Mouse (Mus musculus) midbrain, embryonic 13.5 days (tissue): Measurements from ENCODE around the gene Snrk. TPM values are rescaled to one million over a fixed set of nuclear protein-coding genes. Genes with fewer than 3 reads are reported as not detected.
A peak's percentile ranks its signal among the peaks of the same experiment; 100 is the strongest.

Experiments
- ATAC-seq: fragments of 200-750 bp; cut with Nextera tagmentation; 2 replicates; pipeline ENCODE4 v1.8.0; 2017; ENCODE audit warnings: mild to moderate bottlenecking, moderate TSS enrichment, moderate library complexity
- H3K27ac ChIP-seq: fragments of 300-500 bp; sonication (generic); 2 replicates; pipeline ENCODE4 v1.5.1; 2015; ENCODE audit warnings: inconsistent platforms, mild to moderate bottlenecking, moderate library complexity
- H3K27me3 ChIP-seq: fragments of 300-500 bp; sonication (generic); 2 replicates; pipeline ENCODE4 v1.6.1; 2015; ENCODE audit warnings: mild to moderate bottlenecking, inconsistent platforms
- H3K36me3 ChIP-seq: fragments of 300-500 bp; sonication (generic); 2 replicates; pipeline ENCODE4 v1.6.1; 2015; ENCODE audit warnings: mild to moderate bottlenecking, inconsistent platforms
- H3K4me1 ChIP-seq: fragments of 300-500 bp; sonication (generic); replicated peaks from 2 replicates; pipeline ENCODE4 v1.6.1; 2015; ENCODE audit warnings: inconsistent platforms
- H3K4me2 ChIP-seq: fragments of 300-500 bp; sonication (generic); replicated peaks from 2 replicates; pipeline ENCODE4 v1.6.1; 2015; ENCODE audit warnings: moderate library complexity, mild to moderate bottlenecking, inconsistent platforms
- H3K4me3 ChIP-seq: fragments of 300-500 bp; sonication (generic); replicated peaks from 2 replicates; pipeline ENCODE4 v1.5.1; 2015; ENCODE audit warnings: mild to moderate bottlenecking, inconsistent platforms
- H3K9ac ChIP-seq: fragments of 300-500 bp; sonication (generic); replicated peaks from 2 replicates; pipeline ENCODE4 v1.6.1; 2015; ENCODE audit warnings: mild to moderate bottlenecking, inconsistent platforms
- H3K9me3 ChIP-seq: fragments of 300-500 bp; sonication (generic); 2 replicates; pipeline ENCODE4 v1.6.1; 2016; ENCODE audit warnings: mild to moderate bottlenecking, inconsistent platforms
- WGBS: fragments of 180-500 bp; shearing (Covaris S2); methylation state at CpG from one replicate; pipeline ENCODE4 v1.1.7; 2015; 5-methylcytosine and 5-hydroxymethylcytosine counted together
- polyA plus RNA-seq: library from polyadenylated mRNA; unstranded; fragments of >200 nt; fragmentation: Nextera tagmentation; extraction: Ambion mirVana; gene quantifications from 2 replicates; pipeline ENCODE4 v1.2.1, GENCODE M21; 2015

Gene Snrk
- polyA plus RNA-seq, 1 experiment from 2014 or later: 62.4 TPM

DNA sequence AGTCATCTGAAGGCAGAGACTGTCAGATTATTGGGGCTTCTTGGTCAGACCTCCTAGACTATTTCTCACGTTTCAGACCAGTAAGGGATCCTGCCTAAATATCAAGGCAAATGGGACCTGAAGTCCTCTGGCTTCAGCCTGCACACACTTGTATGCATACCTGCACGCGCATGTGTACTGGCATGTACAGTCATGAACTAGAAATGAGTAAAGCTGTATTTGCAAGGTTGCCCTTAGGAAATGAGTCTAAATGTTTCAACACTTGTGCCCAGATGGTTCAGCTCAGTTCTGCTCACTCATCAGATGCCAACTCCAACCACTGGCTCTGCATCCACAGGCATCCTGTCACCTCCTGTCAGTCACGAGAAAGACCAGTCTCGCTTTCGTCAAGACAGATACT is 6.6 kb upstream of the Snrk start:
- Histone ChIP-seq H3K9ac (no peak overlapping the region), H3K4me1 (peaks cover 4% of the 10 kb centered on the region; the same call in 1 of the 2 replicates), H3K27ac (no peak overlapping the region), H3K27me3 (no peaks in the 10 kb centered on the region), H3K36me3 (no peaks in the 10 kb centered on the region), H3K4me3 (no peak overlapping the region), H3K4me2 (no peak overlapping the region), H3K9me3 (no peaks in the 10 kb centered on the region)
- WGBS: 82% methylated on average over 6 of the region's 6 CpGs
- ATAC-seq: no peak

DNA sequence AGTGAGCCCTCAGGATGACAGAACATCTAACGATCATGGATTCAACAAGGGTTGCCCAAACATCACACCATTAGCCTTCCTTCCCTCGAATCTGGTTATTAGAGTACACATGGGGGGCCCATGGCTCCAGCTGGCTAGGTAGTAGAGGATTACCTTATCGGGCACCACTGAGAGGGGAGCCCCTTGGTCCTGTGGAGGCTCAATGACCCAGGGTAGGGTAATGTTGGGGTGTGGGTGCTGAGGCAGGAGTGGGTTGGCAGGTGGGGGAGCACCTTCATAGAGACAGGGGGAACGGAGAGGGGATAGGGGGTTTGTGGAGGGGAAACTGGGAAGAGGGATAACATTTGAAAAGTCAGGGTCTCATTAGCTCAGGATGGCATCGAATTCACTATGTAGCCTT is 6.1 kb upstream of the Snrk start:
- H3K9ac ChIP-seq: no peak overlapping the region
- ATAC-seq: no peak
- no peaks in the 10 kb centered on the region for H3K36me3 ChIP-seq
- H3K4me2 ChIP-seq: no peak overlapping the region
- no peak overlapping the region for H3K27ac ChIP-seq
- 90% methylated on average over 5 of the region's 5 CpGs for whole genome bisulfite sequencing
- H3K4me1 ChIP-seq: peaks cover 4% of the 10 kb centered on the region; the same call in 1 of the 2 replicates
- H3K4me3 ChIP-seq: no peak overlapping the region
- no peaks in the 10 kb centered on the region for H3K9me3 ChIP-seq
- H3K27me3 ChIP-seq: no peaks in the 10 kb centered on the region

- H3K9ac ChIP-seq: no peak overlapping the region
- no peak overlapping the region for H3K4me2 ChIP-seq
- H3K27me3 ChIP-seq: no peaks in the 10 kb centered on the region
- no peak overlapping the region for H3K4me3 ChIP-seq
- no peak overlapping the region for H3K27ac ChIP-seq
- H3K9me3 ChIP-seq: no peaks in the 10 kb centered on the region
- no peaks in the 10 kb centered on the region for H3K36me3 ChIP-seq
- no peak for ATAC-seq
- peaks cover 23% of the 10 kb centered on the region for H3K4me1 ChIP-seq
- 56% methylated on average over 4 of the region's 4 CpGs for WGBS
Observed at GRCm38 (mm10) chr9:122115552-122115951, 1.5 kb upstream of the Snrk start.

GRCm38 (mm10) chr9:122116359-122116758 is 707 bp upstream of the Snrk start:
- WGBS: 67% methylated on average over 1 of the region's 1 CpGs

DNA sequence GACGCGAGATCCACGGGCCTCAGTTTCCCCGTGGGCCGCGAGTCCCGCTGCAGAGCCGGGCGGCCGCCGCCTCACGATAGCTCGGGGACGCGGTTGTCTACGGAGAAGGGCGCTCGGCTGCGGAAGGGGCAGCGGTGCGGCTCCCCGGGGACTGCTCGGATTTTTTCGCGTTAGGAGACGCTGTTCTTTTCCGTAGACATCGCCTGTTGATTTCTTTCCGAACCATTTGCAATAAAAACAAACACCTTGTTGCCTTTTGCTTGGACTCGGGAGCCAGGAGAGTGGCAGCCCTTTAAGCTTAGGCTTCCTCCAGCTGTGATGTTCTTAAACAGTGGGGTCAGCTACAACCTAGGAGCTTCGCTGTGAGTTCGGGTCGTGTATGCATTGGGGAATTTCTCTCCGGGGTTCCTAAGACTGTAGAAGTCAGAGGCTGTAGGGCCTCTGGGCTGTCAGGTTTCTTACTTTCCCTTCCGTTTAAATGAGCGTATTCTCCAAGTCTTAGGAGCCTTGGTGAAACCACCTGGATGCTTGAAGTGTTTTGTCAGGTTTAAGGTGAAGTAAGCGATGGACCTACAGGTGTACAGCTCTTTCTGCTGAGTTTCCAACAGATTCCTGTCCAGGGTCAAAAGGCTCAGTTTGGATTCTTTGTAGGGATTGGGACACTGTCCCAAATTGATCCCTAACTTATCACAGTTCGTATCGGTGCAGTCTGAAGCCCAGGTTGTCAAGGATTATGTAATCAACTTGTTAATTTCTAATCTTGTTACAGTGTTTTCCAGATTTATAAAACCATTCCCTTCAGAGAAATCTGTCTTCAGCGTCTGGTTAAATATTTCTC is 845 bp downstream of the Snrk start:
- Histone ChIP-seq H3K4me1 (peaks cover 30% of the 10 kb centered on the region), H3K36me3 (no peaks in the 10 kb centered on the region), H3K9ac (peak overlapping the region; percentile 97), H3K9me3 (no peaks in the 10 kb centered on the region), H3K27ac (peak overlapping the region; percentile 94), H3K27me3 (no peaks in the 10 kb centered on the region), H3K4me2 (peak overlapping the region; percentile 75), H3K4me3 (peak overlapping the region; percentile 89)
- WGBS: 5% methylated on average over 40 of the region's 40 CpGs
- no peak for ATAC-seq

More at GRCm38 (mm10) chr9:122116359-122116758, 707 bp upstream of the Snrk start:
- Histone ChIP-seq H3K27ac (no peak overlapping the region), H3K4me1 (peaks cover 25% of the 10 kb centered on the region), H3K9me3 (no peaks in the 10 kb centered on the region), H3K9ac (no peak overlapping the region), H3K4me2 (no peak overlapping the region), H3K27me3 (no peaks in the 10 kb centered on the region), H3K36me3 (no peaks in the 10 kb centered on the region), H3K4me3 (no peak overlapping the region)
- ATAC-seq: no peak

GRCm38 (mm10) chr9:122120089-122120488 is 3.0 kb downstream of the Snrk start:
- Histone ChIP-seq H3K4me3 (no peak overlapping the region), H3K4me2 (no peak overlapping the region), H3K4me1 (peaks cover 30% of the 10 kb centered on the region), H3K27ac (no peak overlapping the region), H3K9ac (no peak overlapping the region), H3K27me3 (no peaks in the 10 kb centered on the region), H3K9me3 (no peaks in the 10 kb centered on the region), H3K36me3 (no peaks in the 10 kb centered on the region)
- 37% methylated on average over 3 of the region's 3 CpGs for WGBS
- ATAC-seq: no peak

DNA sequence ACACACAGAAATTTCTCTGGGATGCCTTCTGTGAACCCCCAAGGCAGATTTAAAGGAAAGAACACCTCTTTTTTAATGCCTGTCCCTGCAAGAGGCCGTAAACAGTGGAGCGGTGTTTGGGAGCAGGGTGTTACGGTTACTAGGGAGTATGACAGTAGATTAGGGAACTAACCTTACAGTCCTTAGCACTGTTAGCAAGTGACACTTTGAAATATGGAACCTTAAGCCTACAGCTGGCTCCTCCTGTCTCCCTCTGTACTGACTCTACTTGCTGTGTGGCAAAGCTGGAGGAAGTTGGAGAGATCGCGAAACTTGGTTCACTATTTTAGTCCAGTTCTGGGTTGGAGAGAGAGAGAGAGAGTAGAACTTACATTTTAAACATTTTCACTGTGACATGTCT is 5.0 kb downstream of the Snrk start:
- no peaks in the 10 kb centered on the region for H3K27me3 ChIP-seq
- no peak overlapping the region for H3K4me3 ChIP-seq
- H3K9me3 ChIP-seq: no peaks in the 10 kb centered on the region
- H3K4me2 ChIP-seq: no peak overlapping the region
- no peak overlapping the region for H3K27ac ChIP-seq
- ATAC-seq: no peak
- H3K36me3 ChIP-seq: no peaks in the 10 kb centered on the region
- no peak overlapping the region for H3K9ac ChIP-seq
- WGBS: 92% methylated on average over 5 of the region's 5 CpGs
- peaks cover 35% of the 10 kb centered on the region for H3K4me1 ChIP-seq

GRCm38 (mm10) chr9:122123181-122123580 is 6.1 kb downstream of the Snrk start:
- Histone ChIP-seq H3K9ac (no peak overlapping the region), H3K4me3 (no peak overlapping the region), H3K36me3 (no peaks in the 10 kb centered on the region), H3K4me1 (peaks cover 35% of the 10 kb centered on the region), H3K27me3 (no peaks in the 10 kb centered on the region), H3K27ac (no peak overlapping the region), H3K4me2 (no peak overlapping the region), H3K9me3 (no peaks in the 10 kb centered on the region)
- ATAC-seq: no peak
- WGBS: 80% methylated on average over 5 of the region's 5 CpGs

DNA sequence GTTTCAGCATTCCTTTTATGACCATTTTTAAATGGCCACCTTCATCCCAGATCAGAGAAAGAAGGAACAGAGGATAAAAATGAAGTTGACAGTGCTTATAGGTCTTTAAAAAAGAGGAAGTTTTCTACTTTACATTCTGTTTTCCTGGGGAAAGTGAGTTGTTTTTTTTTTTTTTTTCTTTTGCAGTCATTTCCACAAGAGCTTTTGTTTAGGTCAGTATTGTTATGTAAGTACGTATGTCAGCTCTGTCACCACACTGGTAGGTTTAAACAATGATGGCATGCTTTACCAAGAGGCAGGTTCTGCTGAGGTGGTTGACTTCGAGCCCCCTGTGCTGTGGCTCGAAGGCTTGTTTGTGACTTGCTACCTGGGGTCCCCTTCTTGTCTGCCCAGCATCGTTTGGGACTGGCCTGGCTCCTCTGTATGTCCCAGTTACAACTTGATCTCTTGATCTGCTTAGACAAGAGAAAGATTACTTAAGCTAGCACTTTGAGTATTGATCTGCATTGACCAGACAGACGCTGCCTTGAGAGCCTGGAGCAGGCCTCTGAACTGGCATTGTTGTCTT is 8.7 kb downstream of the Snrk start:
- no peaks in the 10 kb centered on the region for H3K36me3 ChIP-seq
- H3K27ac ChIP-seq: no peak overlapping the region
- no peak overlapping the region for H3K4me2 ChIP-seq
- no peak for ATAC-seq
- H3K4me1 ChIP-seq: peaks cover 21% of the 10 kb centered on the region; the same call in 1 of the 2 replicates
- WGBS: 31% methylated on average over 5 of the region's 5 CpGs
- no peak overlapping the region for H3K4me3 ChIP-seq
- no peaks in the 10 kb centered on the region for H3K9me3 ChIP-seq
- no peaks in the 10 kb centered on the region for H3K27me3 ChIP-seq
- no peak overlapping the region for H3K9ac ChIP-seq

- 79% methylated on average over 8 of the region's 8 CpGs for WGBS
- Histone ChIP-seq H3K4me2 (no peak overlapping the region), H3K9me3 (no peaks in the 10 kb centered on the region), H3K27ac (no peak overlapping the region), H3K4me3 (no peak overlapping the region), H3K4me1 (peaks cover 25% of the 10 kb centered on the region; the same call in 1 of the 2 replicates), H3K27me3 (no peaks in the 10 kb centered on the region), H3K36me3 (no peaks in the 10 kb centered on the region), H3K9ac (no peak overlapping the region)
- no peak for ATAC-seq
Observed at GRCm38 (mm10) chr9:122126790-122127189, 9.7 kb downstream of the Snrk start.

GRCm38 (mm10) chr9:122127271-122127785 is 10.3 kb downstream of the Snrk start:
- ATAC-seq: no peak

GRCm38 (mm10) chr9:122128686-122129085 is 11.6 kb downstream of the Snrk start:
- Histone ChIP-seq H3K27ac (no peak overlapping the region), H3K36me3 (no peaks in the 10 kb centered on the region), H3K4me1 (peaks cover 21% of the 10 kb centered on the region; the same call in 1 of the 2 replicates), H3K9ac (no peak overlapping the region), H3K9me3 (no peaks in the 10 kb centered on the region), H3K4me3 (no peak overlapping the region), H3K4me2 (no peak overlapping the region), H3K27me3 (no peaks in the 10 kb centered on the region)
- ATAC-seq: no peak
- 83% methylated on average over 5 of the region's 5 CpGs for WGBS

More at GRCm38 (mm10) chr9:122127271-122127785, 10.3 kb downstream of the Snrk start:
- no peaks in the 10 kb centered on the region for H3K9me3 ChIP-seq
- no peak overlapping the region for H3K4me3 ChIP-seq
- no peak overlapping the region for H3K27ac ChIP-seq
- peaks cover 21% of the 10 kb centered on the region; the same call in 1 of the 2 replicates for H3K4me1 ChIP-seq
- H3K36me3 ChIP-seq: no peaks in the 10 kb centered on the region
- H3K9ac ChIP-seq: no peak overlapping the region
- 70% methylated on average over 3 of the region's 3 CpGs for WGBS
- no peak overlapping the region for H3K4me2 ChIP-seq
- no peaks in the 10 kb centered on the region for H3K27me3 ChIP-seq
